Mouse (Mus musculus): ENCODE results near the gene Nrd1. TPM values are rescaled to one million over a fixed set of nuclear protein-coding genes. Genes with fewer than 3 reads are reported as not detected.

Nrd1 gene
- total and polyA plus RNA-seq, 2 experiments from 2014 or later = 35.0 to 63.5 TPM

- H3K9me3 ChIP-seq (replicated peaks; ENCODE audit: control insufficient read depth, low read length) = no peaks in the 10 kb centered on the region
- no peaks in the 10 kb centered on the region for H3K4me1 ChIP-seq (ENCODE audit: control insufficient read depth, insufficient read depth)
- H3K4me2 ChIP-seq (ENCODE audit: low read depth, low read length) = no peak overlapping the region
- no peak overlapping the region for H3K4me3 ChIP-seq (ENCODE audit: low read depth, low read length)
- ATAC-seq (ENCODE audit: insufficient read depth, low read depth) (no peak), DNase-seq (ENCODE audit: low spot score) (no peak)
- TF ChIP-seq EP300 (IDR thresholded peaks at IDR 0.05; ENCODE audit: low read depth) = no peak
- TF ChIP-seq CTCF (IDR thresholded peaks at IDR 0.05; ENCODE audit: low read depth) = no peak
- H3K9ac ChIP-seq (replicated peaks; ENCODE audit: low read depth, low read length) = no peak overlapping the region
- H3K27me3 ChIP-seq (ENCODE audit: control insufficient read depth, insufficient read depth, low read length) = no peaks in the 10 kb centered on the region
- no peak overlapping the region for H3K27ac ChIP-seq (ENCODE audit: low read depth)
- no peaks in the 10 kb centered on the region for H3K36me3 ChIP-seq (replicated peaks; ENCODE audit: control insufficient read depth, insufficient read depth, low read length)
Observed at GRCm38 (mm10) chr4:108990032-108990431, 10.4 kb upstream of the Nrd1 start.

- no peak for DNase-seq (ENCODE audit: low spot score)
- no peaks in the 10 kb centered on the region for H3K4me1 ChIP-seq (ENCODE audit: control insufficient read depth, insufficient read depth)
- H3K4me3 ChIP-seq (ENCODE audit: low read depth, low read length) = no peak overlapping the region
- no peaks in the 10 kb centered on the region for H3K36me3 ChIP-seq (replicated peaks; ENCODE audit: control insufficient read depth, insufficient read depth, low read length)
- 82% methylated on average over 6 of the region's 6 CpGs for WGBS
- TF ChIP-seq EP300 (IDR thresholded peaks at IDR 0.05; ENCODE audit: low read depth) (no peak), CTCF (IDR thresholded peaks at IDR 0.05; ENCODE audit: low read depth) (no peak)
- H3K27ac ChIP-seq (ENCODE audit: low read depth) = no peak overlapping the region
- no peak overlapping the region for H3K4me2 ChIP-seq (ENCODE audit: low read depth, low read length)
- no peak for ATAC-seq (ENCODE audit: insufficient read depth, low read depth)
- no peaks in the 10 kb centered on the region for H3K27me3 ChIP-seq (ENCODE audit: control insufficient read depth, insufficient read depth, low read length)
- H3K9ac ChIP-seq (replicated peaks; ENCODE audit: low read depth, low read length) = no peak overlapping the region
- H3K9me3 ChIP-seq (replicated peaks; ENCODE audit: control insufficient read depth, low read length) = no peaks in the 10 kb centered on the region
Observed at GRCm38 (mm10) chr4:108990571-108990970, 9.9 kb upstream of the Nrd1 start.

GRCm38 (mm10) chr4:108991811-108992210, 8.6 kb upstream of the Nrd1 start:
- H3K27ac ChIP-seq (ENCODE audit: low read depth) = no peak overlapping the region
- no peaks in the 10 kb centered on the region for H3K27me3 ChIP-seq (ENCODE audit: control insufficient read depth, insufficient read depth, low read length)
- H3K36me3 ChIP-seq (replicated peaks; ENCODE audit: control insufficient read depth, insufficient read depth, low read length) = no peaks in the 10 kb centered on the region
- no peak for ATAC-seq (ENCODE audit: insufficient read depth, low read depth)
- no peaks in the 10 kb centered on the region for H3K4me1 ChIP-seq (ENCODE audit: control insufficient read depth, insufficient read depth)
- H3K9me3 ChIP-seq (replicated peaks; ENCODE audit: control insufficient read depth, low read length) = no peaks in the 10 kb centered on the region
- DNase-seq (ENCODE audit: low spot score) = no peak
- H3K4me3 ChIP-seq (ENCODE audit: low read depth, low read length) = no peak overlapping the region
- no peak overlapping the region for H3K4me2 ChIP-seq (ENCODE audit: low read depth, low read length)
- no peak for TF ChIP-seq EP300 (IDR thresholded peaks at IDR 0.05; ENCODE audit: low read depth)
- no peak for TF ChIP-seq CTCF (IDR thresholded peaks at IDR 0.05; ENCODE audit: low read depth)
- H3K9ac ChIP-seq (replicated peaks; ENCODE audit: low read depth, low read length) = no peak overlapping the region

- H3K36me3 ChIP-seq (replicated peaks; ENCODE audit: control insufficient read depth, insufficient read depth, low read length) = no peaks in the 10 kb centered on the region
- ATAC-seq (ENCODE audit: insufficient read depth, low read depth) = no peak
- 50% methylated on average over 2 of the region's 2 CpGs for WGBS
Observed at GRCm38 (mm10) chr4:108992978-108993377, 7.5 kb upstream of the Nrd1 start.

GRCm38 (mm10) chr4:109000961-109001360, 506 bp downstream of the Nrd1 start:
- Histone ChIP-seq H3K4me1 (ENCODE audit: control insufficient read depth, insufficient read depth) (peaks cover 9% of the 10 kb centered on the region), H3K4me2 (ENCODE audit: low read depth, low read length) (peak overlapping the region; percentile 84), H3K9ac (replicated peaks; ENCODE audit: low read depth, low read length) (peak overlapping the region; percentile 84), H3K27me3 (ENCODE audit: control insufficient read depth, insufficient read depth, low read length) (no peaks in the 10 kb centered on the region), H3K27ac (ENCODE audit: low read depth) (peak overlapping the region; percentile 93), H3K9me3 (replicated peaks; ENCODE audit: control insufficient read depth, low read length) (no peaks in the 10 kb centered on the region), H3K4me3 (ENCODE audit: low read depth, low read length) (peak overlapping the region; percentile 72), H3K36me3 (replicated peaks; ENCODE audit: control insufficient read depth, insufficient read depth, low read length) (no peaks in the 10 kb centered on the region)
- no peak for TF ChIP-seq EP300 (IDR thresholded peaks at IDR 0.05; ENCODE audit: low read depth)
- no peak for TF ChIP-seq CTCF (IDR thresholded peaks at IDR 0.05; ENCODE audit: low read depth)
- under 1% methylated on average over 18 of the region's 18 CpGs for WGBS
- ATAC-seq (ENCODE audit: insufficient read depth, low read depth) = peak; percentile 2
- no peak for DNase-seq (ENCODE audit: low spot score)

More at GRCm38 (mm10) chr4:108992978-108993377, 7.5 kb upstream of the Nrd1 start:
- Histone ChIP-seq H3K27ac (ENCODE audit: low read depth) (no peak overlapping the region), H3K4me1 (ENCODE audit: control insufficient read depth, insufficient read depth) (no peaks in the 10 kb centered on the region), H3K4me2 (ENCODE audit: low read depth, low read length) (no peak overlapping the region), H3K4me3 (ENCODE audit: low read depth, low read length) (no peak overlapping the region), H3K27me3 (ENCODE audit: control insufficient read depth, insufficient read depth, low read length) (no peaks in the 10 kb centered on the region), H3K9me3 (replicated peaks; ENCODE audit: control insufficient read depth, low read length) (no peaks in the 10 kb centered on the region), H3K9ac (replicated peaks; ENCODE audit: low read depth, low read length) (no peak overlapping the region)
- no peak for DNase-seq (ENCODE audit: low spot score)
- TF ChIP-seq EP300 (IDR thresholded peaks at IDR 0.05; ENCODE audit: low read depth) = no peak
- no peak for TF ChIP-seq CTCF (IDR thresholded peaks at IDR 0.05; ENCODE audit: low read depth)

GRCm38 (mm10) chr4:109008046-109008445, 7.6 kb downstream of the Nrd1 start:
- WGBS = 73% methylated on average over 1 of the region's 1 CpGs
- no peak for ATAC-seq (ENCODE audit: insufficient read depth, low read depth)
- H3K36me3 ChIP-seq (replicated peaks; ENCODE audit: control insufficient read depth, insufficient read depth, low read length) = no peaks in the 10 kb centered on the region

More at GRCm38 (mm10) chr4:109008046-109008445, 7.6 kb downstream of the Nrd1 start:
- no peaks in the 10 kb centered on the region for H3K4me1 ChIP-seq (ENCODE audit: control insufficient read depth, insufficient read depth)
- H3K9me3 ChIP-seq (replicated peaks; ENCODE audit: control insufficient read depth, low read length) = no peaks in the 10 kb centered on the region
- no peak for DNase-seq (ENCODE audit: low spot score)
- no peak for TF ChIP-seq CTCF (IDR thresholded peaks at IDR 0.05; ENCODE audit: low read depth)
- no peak for TF ChIP-seq EP300 (IDR thresholded peaks at IDR 0.05; ENCODE audit: low read depth)
- no peak overlapping the region for H3K4me2 ChIP-seq (ENCODE audit: low read depth, low read length)
- no peak overlapping the region for H3K9ac ChIP-seq (replicated peaks; ENCODE audit: low read depth, low read length)
- no peak overlapping the region for H3K27ac ChIP-seq (ENCODE audit: low read depth)
- H3K27me3 ChIP-seq (ENCODE audit: control insufficient read depth, insufficient read depth, low read length) = no peaks in the 10 kb centered on the region
- no peak overlapping the region for H3K4me3 ChIP-seq (ENCODE audit: low read depth, low read length)

All from heart, postnatal 0 days (tissue).